Mouse (Mus musculus): ENCODE data around the gene Slc23a4. TPM values are rescaled to one million over a fixed set of nuclear protein-coding genes. Genes with fewer than 3 reads are reported as not detected.

Gene Slc23a4
- polyA plus RNA-seq (2016; fragmentation: Nextera tagmentation; extraction: Ambion mirVana) = 0.25 and 0.48 TPM in 2 replicates

GRCm38 (mm10) chr6:34988081-34988761 is at the start of gene Slc23a4:
TSS of gene Slc23a4 (minus strand) at chr6:34988404.
- DNase-seq (ENCODE audit: low spot score) = peak; percentile 36
- Histone ChIP-seq H3K4me3 (peak within 1 kb of the TSS; percentile 34), H3K9me3 (replicated peaks) (no peaks in the 10 kb centered on the region), H3K27ac (replicated peaks) (peak within 1 kb of the TSS; percentile 64; the same call in 1 of the 2 replicates), H3K4me1 (peaks cover 21% of the 10 kb centered on the region), H3K36me3 (no peaks in the 10 kb centered on the region), H3K27me3 (ENCODE audit: low read depth, poor library complexity, severe bottlenecking) (peaks cover 22% of the 10 kb centered on the region)
- 11% methylated on average over 20 of the region's 20 CpGs for WGBS

GRCm38 (mm10) chr6:35033341-35033740 is 45.1 kb upstream of the Slc23a4 start:
- no peak for DNase-seq (ENCODE audit: low spot score)
- H3K27me3 ChIP-seq (ENCODE audit: low read depth, poor library complexity, severe bottlenecking) = no peaks in the 10 kb centered on the region
- no peaks in the 10 kb centered on the region for H3K9me3 ChIP-seq (replicated peaks)
- H3K4me1 ChIP-seq = no peaks in the 10 kb centered on the region
- no peak overlapping the region for H3K4me3 ChIP-seq
- no peak overlapping the region for H3K27ac ChIP-seq (replicated peaks)
- H3K36me3 ChIP-seq = peaks cover 16% of the 10 kb centered on the region
- WGBS = 94% methylated on average over 11 of the region's 11 CpGs

GRCm38 (mm10) chr6:35032704-35033103 is 44.5 kb upstream of the Slc23a4 start:
- WGBS = 87% methylated on average over 2 of the region's 2 CpGs
- DNase-seq (ENCODE audit: low spot score) = no peak
- Histone ChIP-seq H3K27ac (replicated peaks) (no peak overlapping the region), H3K4me3 (no peak overlapping the region), H3K27me3 (ENCODE audit: low read depth, poor library complexity, severe bottlenecking) (no peaks in the 10 kb centered on the region), H3K9me3 (replicated peaks) (no peaks in the 10 kb centered on the region), H3K36me3 (peaks cover 16% of the 10 kb centered on the region), H3K4me1 (peaks cover under 1% of the 10 kb centered on the region; the same call in 1 of the 2 replicates)

GRCm38 (mm10) chr6:35030811-35031210 is 42.6 kb upstream of the Slc23a4 start:
- Histone ChIP-seq H3K4me1 (peaks cover 4% of the 10 kb centered on the region; the same call in 1 of the 2 replicates), H3K27ac (replicated peaks) (no peak overlapping the region), H3K9me3 (replicated peaks) (no peaks in the 10 kb centered on the region), H3K27me3 (ENCODE audit: low read depth, poor library complexity, severe bottlenecking) (no peaks in the 10 kb centered on the region), H3K36me3 (no peaks in the 10 kb centered on the region), H3K4me3 (no peak overlapping the region)
- DNase-seq (ENCODE audit: low spot score) = no peak
- 92% methylated on average over 4 of the region's 4 CpGs for WGBS

- Histone ChIP-seq H3K4me1 (peaks cover 6% of the 10 kb centered on the region; the same call in 1 of the 2 replicates), H3K9me3 (replicated peaks) (no peaks in the 10 kb centered on the region), H3K27me3 (ENCODE audit: low read depth, poor library complexity, severe bottlenecking) (no peaks in the 10 kb centered on the region), H3K4me3 (no peak overlapping the region), H3K36me3 (no peaks in the 10 kb centered on the region), H3K27ac (replicated peaks) (no peak overlapping the region)
- WGBS = 93% methylated on average over 6 of the region's 6 CpGs
- no peak for DNase-seq (ENCODE audit: low spot score)
These were observed 42.0 kb upstream of the Slc23a4 start for GRCm38 (mm10) chr6:35030226-35030625.

GRCm38 (mm10) chr6:35028023-35028422 is 39.8 kb upstream of the Slc23a4 start:
- Histone ChIP-seq H3K36me3 (peaks cover 2% of the 10 kb centered on the region), H3K4me3 (no peak overlapping the region), H3K4me1 (peaks cover 19% of the 10 kb centered on the region), H3K9me3 (replicated peaks) (no peaks in the 10 kb centered on the region), H3K27me3 (ENCODE audit: low read depth, poor library complexity, severe bottlenecking) (no peaks in the 10 kb centered on the region), H3K27ac (replicated peaks) (no peak overlapping the region)
- no peak for DNase-seq (ENCODE audit: low spot score)
- 91% methylated on average over 2 of the region's 2 CpGs for WGBS

- Histone ChIP-seq H3K9me3 (replicated peaks) (no peaks in the 10 kb centered on the region), H3K36me3 (peaks cover 5% of the 10 kb centered on the region), H3K27ac (replicated peaks) (no peak overlapping the region), H3K27me3 (ENCODE audit: low read depth, poor library complexity, severe bottlenecking) (no peaks in the 10 kb centered on the region), H3K4me1 (peaks cover 26% of the 10 kb centered on the region), H3K4me3 (no peak overlapping the region)
- DNase-seq (ENCODE audit: low spot score) = no peak
- 67% methylated on average over 6 of the region's 6 CpGs for WGBS
These were observed 39.1 kb upstream of the Slc23a4 start for GRCm38 (mm10) chr6:35027257-35027656.

- H3K4me3 ChIP-seq = no peak overlapping the region
- peaks cover 15% of the 10 kb centered on the region for H3K36me3 ChIP-seq
- H3K27me3 ChIP-seq (ENCODE audit: low read depth, poor library complexity, severe bottlenecking) = no peaks in the 10 kb centered on the region
- 90% methylated on average over 5 of the region's 5 CpGs for WGBS
- no peaks in the 10 kb centered on the region for H3K9me3 ChIP-seq (replicated peaks)
- H3K27ac ChIP-seq (replicated peaks) = no peak overlapping the region
- H3K4me1 ChIP-seq = no peaks in the 10 kb centered on the region
- DNase-seq (ENCODE audit: low spot score) = no peak
These were observed 28.4 kb upstream of the Slc23a4 start for GRCm38 (mm10) chr6:35016624-35017023.

GRCm38 (mm10) chr6:35011953-35012352 is 23.7 kb upstream of the Slc23a4 start:
- WGBS = 91% methylated on average over 1 of the region's 1 CpGs
- Histone ChIP-seq H3K4me3 (no peak overlapping the region), H3K27me3 (ENCODE audit: low read depth, poor library complexity, severe bottlenecking) (no peaks in the 10 kb centered on the region), H3K4me1 (no peaks in the 10 kb centered on the region), H3K27ac (replicated peaks) (no peak overlapping the region), H3K9me3 (replicated peaks) (no peaks in the 10 kb centered on the region), H3K36me3 (0 out of 2 replicates have a peak, but pooled peaks cover 4% of the 10 kb centered on the region)
- DNase-seq (ENCODE audit: low spot score) = no peak

GRCm38 (mm10) chr6:35010705-35011104 is 22.5 kb upstream of the Slc23a4 start:
- H3K4me3 ChIP-seq = no peak overlapping the region
- no peaks in the 10 kb centered on the region for H3K4me1 ChIP-seq
- WGBS = 94% methylated on average over 5 of the region's 5 CpGs
- H3K27ac ChIP-seq (replicated peaks) = no peak overlapping the region
- no peaks in the 10 kb centered on the region for H3K9me3 ChIP-seq (replicated peaks)
- no peaks in the 10 kb centered on the region for H3K27me3 ChIP-seq (ENCODE audit: low read depth, poor library complexity, severe bottlenecking)
- DNase-seq (ENCODE audit: low spot score) = no peak
- H3K36me3 ChIP-seq = no peaks in the 10 kb centered on the region

GRCm38 (mm10) chr6:35002261-35002669 is 14.1 kb upstream of the Slc23a4 start:
- 89% methylated on average over 18 of the region's 18 CpGs for WGBS
- Histone ChIP-seq H3K4me1 (peaks cover 8% of the 10 kb centered on the region), H3K27ac (replicated peaks) (no peak overlapping the region), H3K4me3 (no peak overlapping the region), H3K27me3 (ENCODE audit: low read depth, poor library complexity, severe bottlenecking) (no peaks in the 10 kb centered on the region), H3K9me3 (replicated peaks) (no peaks in the 10 kb centered on the region; the same call in 1 of the 2 replicates), H3K36me3 (no peaks in the 10 kb centered on the region)
- DNase-seq (ENCODE audit: low spot score) = no peak

- peaks cover 18% of the 10 kb centered on the region for H3K4me1 ChIP-seq
- no peak for DNase-seq (ENCODE audit: low spot score)
- WGBS = 13% methylated on average over 4 of the region's 4 CpGs
- H3K27me3 ChIP-seq (ENCODE audit: low read depth, poor library complexity, severe bottlenecking) = no peaks in the 10 kb centered on the region
- no peak overlapping the region for H3K4me3 ChIP-seq
- H3K27ac ChIP-seq (replicated peaks) = no peak overlapping the region
- H3K9me3 ChIP-seq (replicated peaks) = no peaks in the 10 kb centered on the region
- H3K36me3 ChIP-seq = no peaks in the 10 kb centered on the region
These were observed 10.9 kb upstream of the Slc23a4 start for GRCm38 (mm10) chr6:34999101-34999500.

GRCm38 (mm10) chr6:34996496-34996895 is 8.3 kb upstream of the Slc23a4 start:
- Histone ChIP-seq H3K36me3 (no peaks in the 10 kb centered on the region), H3K27me3 (ENCODE audit: low read depth, poor library complexity, severe bottlenecking) (no peaks in the 10 kb centered on the region), H3K4me1 (peaks cover 18% of the 10 kb centered on the region), H3K9me3 (replicated peaks) (no peaks in the 10 kb centered on the region), H3K4me3 (no peak overlapping the region), H3K27ac (replicated peaks) (no peak overlapping the region)
- DNase-seq (ENCODE audit: low spot score) = no peak
- WGBS = 84% methylated on average over 4 of the region's 4 CpGs
